Mouse (Mus musculus) hindbrain, embryonic 14.5 days (tissue): ENCODE measurements around the gene Prom1. TPM values are rescaled to one million over a fixed set of nuclear protein-coding genes. Genes with fewer than 3 reads are reported as not detected.

Source experiments
- ATAC-seq: fragments of 200-750 bp; cut with Nextera tagmentation; 2 replicates; pipeline ENCODE4 v1.8.0; 2017; ENCODE audit warnings: moderate number of reproducible peaks, mild to moderate bottlenecking, moderate TSS enrichment, moderate library complexity; ENCODE audit not compliant: low FRiP score
- DNase-seq: peaks from one replicate; pipeline ENCODE4 v3.0.0-alpha.2; 2015; ENCODE audit warnings: low spot score
- H3K27ac ChIP-seq: fragments of 300-500 bp; sonication (generic); 2 replicates; pipeline ENCODE4 v1.5.1; 2014; ENCODE audit warnings: mild to moderate bottlenecking, moderate library complexity
- H3K27me3 ChIP-seq: fragments of 300-500 bp; sonication (generic); 2 replicates; pipeline ENCODE4 v1.6.1; 2014; ENCODE audit warnings: mild to moderate bottlenecking, low read length, mixed read lengths; ENCODE audit not compliant: control insufficient read depth, insufficient read depth
- H3K36me3 ChIP-seq: fragments of 300-500 bp; sonication (generic); replicated peaks from 2 replicates; pipeline ENCODE4 v1.6.1; 2014; ENCODE audit not compliant: control insufficient read depth, insufficient read depth
- H3K4me1 ChIP-seq: fragments of 300-500 bp; sonication (generic); replicated peaks from 2 replicates; pipeline ENCODE4 v1.6.1; 2014; ENCODE audit warnings: antibody characterized with exemption, low read length, mixed read lengths; ENCODE audit not compliant: control insufficient read depth, insufficient read depth
- H3K4me2 ChIP-seq: fragments of 300-500 bp; sonication (generic); replicated peaks from 2 replicates; pipeline ENCODE4 v1.6.1; 2014; ENCODE audit warnings: mild to moderate bottlenecking, moderate library complexity
- H3K4me3 ChIP-seq: fragments of 300-500 bp; sonication (generic); replicated peaks from 2 replicates; pipeline ENCODE4 v1.5.1; 2014; ENCODE audit warnings: mild to moderate bottlenecking, low read length
- H3K9ac ChIP-seq: fragments of 300-500 bp; sonication (generic); 2 replicates; pipeline ENCODE4 v1.6.1; 2014
- H3K9me3 ChIP-seq: fragments of 300-500 bp; sonication (generic); 2 replicates; pipeline ENCODE4 v1.6.1; 2016; ENCODE audit warnings: low read length; ENCODE audit not compliant: control insufficient read depth
- WGBS: fragments of 180-500 bp; shearing (Covaris S2); extraction: QIAGEN DNeasy Blood & Tissue Kit; methylation state at CpG from one replicate; pipeline ENCODE4 v1.1.7; 2014; 5-methylcytosine and 5-hydroxymethylcytosine counted together
- polyA plus RNA-seq: library from polyadenylated mRNA; unstranded; fragments of >200 nt; fragmentation: Nextera tagmentation; extraction: Ambion mirVana; gene quantifications from 2 replicates; pipeline ENCODE4 v1.2.1, GENCODE M21; 2014

The Prom1 gene
- polyA plus RNA-seq, 1 experiment from 2014 or later, result 42.6 TPM

DNA sequence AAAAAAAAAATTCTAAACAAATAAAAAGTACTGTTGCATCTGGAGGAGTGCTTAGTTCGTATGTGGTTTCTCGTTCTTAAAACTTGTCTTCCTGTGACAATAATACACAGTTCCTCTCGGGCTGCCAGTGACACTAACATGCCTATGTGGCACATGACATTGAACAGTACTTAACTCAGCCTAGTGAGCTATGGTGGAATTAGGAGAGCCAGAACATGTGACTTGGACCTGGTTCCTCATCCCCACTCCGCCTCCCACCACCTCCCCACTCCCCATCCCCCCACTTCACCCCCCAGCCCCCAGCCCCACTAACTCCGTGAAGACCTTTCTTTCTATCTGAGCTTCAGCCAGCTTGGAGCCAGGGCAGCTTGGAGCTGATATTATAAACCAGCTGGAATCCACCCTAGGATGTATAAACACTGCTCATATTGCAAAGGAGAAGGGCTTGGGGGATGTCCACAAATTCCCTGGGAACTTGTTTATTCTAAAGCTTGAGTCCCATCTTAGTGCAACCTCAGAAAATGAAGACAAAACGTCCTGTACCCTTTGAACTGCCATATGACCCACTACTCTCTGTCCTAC is 52.3 kb downstream of the Prom1 start:
- Histone ChIP-seq H3K9me3 (no peaks in the 10 kb centered on the region), H3K9ac (no peak overlapping the region), H3K4me3 (no peak overlapping the region), H3K4me1 (no peaks in the 10 kb centered on the region), H3K27me3 (no peaks in the 10 kb centered on the region), H3K27ac (no peak overlapping the region), H3K36me3 (0 out of 2 replicates have a peak, but pooled peaks cover 4% of the 10 kb centered on the region), H3K4me2 (no peak overlapping the region)
- no peak for DNase-seq
- ATAC-seq, result no peak
- WGBS, result 79% methylated on average over 6 of the region's 6 CpGs

- no peak overlapping the region for H3K4me3 ChIP-seq
- H3K27me3 ChIP-seq, result no peaks in the 10 kb centered on the region
- no peak overlapping the region for H3K27ac ChIP-seq
- ATAC-seq, result peak; percentile 48; the same call in 1 of the 2 replicates
- H3K4me1 ChIP-seq, result no peaks in the 10 kb centered on the region
- 52% methylated on average over 5 of the region's 5 CpGs for WGBS
- H3K4me2 ChIP-seq, result no peak overlapping the region
- DNase-seq, result peak; percentile 87
- H3K9ac ChIP-seq, result no peak overlapping the region
- 0 out of 2 replicates have a peak, but pooled peaks cover 4% of the 10 kb centered on the region for H3K36me3 ChIP-seq
- H3K9me3 ChIP-seq, result no peaks in the 10 kb centered on the region
Measured at GRCm38 (mm10) chr5:44048568-44049363, 53.1 kb downstream of the Prom1 start.

GRCm38 (mm10) chr5:44041725-44042124 is 60.1 kb downstream of the Prom1 start:
- Histone ChIP-seq H3K27me3 (no peaks in the 10 kb centered on the region), H3K4me3 (no peak overlapping the region), H3K27ac (no peak overlapping the region), H3K9me3 (no peaks in the 10 kb centered on the region), H3K4me1 (no peaks in the 10 kb centered on the region), H3K4me2 (no peak overlapping the region), H3K36me3 (0 out of 2 replicates have a peak, but pooled peaks cover 4% of the 10 kb centered on the region), H3K9ac (no peak overlapping the region)
- ATAC-seq (no peak), DNase-seq (no peak)
- 74% methylated on average over 1 of the region's 1 CpGs for WGBS

- Histone ChIP-seq H3K4me1 (no peaks in the 10 kb centered on the region), H3K4me2 (no peak overlapping the region), H3K27me3 (no peaks in the 10 kb centered on the region), H3K4me3 (no peak overlapping the region), H3K9ac (no peak overlapping the region), H3K36me3 (0 out of 2 replicates have a peak, but pooled peaks cover 7% of the 10 kb centered on the region), H3K9me3 (no peaks in the 10 kb centered on the region), H3K27ac (no peak overlapping the region)
- WGBS, result 89% methylated on average over 3 of the region's 3 CpGs
- DNase-seq, result no peak
- ATAC-seq, result no peak
Measured at GRCm38 (mm10) chr5:44041056-44041455, 60.8 kb downstream of the Prom1 start.

DNA sequence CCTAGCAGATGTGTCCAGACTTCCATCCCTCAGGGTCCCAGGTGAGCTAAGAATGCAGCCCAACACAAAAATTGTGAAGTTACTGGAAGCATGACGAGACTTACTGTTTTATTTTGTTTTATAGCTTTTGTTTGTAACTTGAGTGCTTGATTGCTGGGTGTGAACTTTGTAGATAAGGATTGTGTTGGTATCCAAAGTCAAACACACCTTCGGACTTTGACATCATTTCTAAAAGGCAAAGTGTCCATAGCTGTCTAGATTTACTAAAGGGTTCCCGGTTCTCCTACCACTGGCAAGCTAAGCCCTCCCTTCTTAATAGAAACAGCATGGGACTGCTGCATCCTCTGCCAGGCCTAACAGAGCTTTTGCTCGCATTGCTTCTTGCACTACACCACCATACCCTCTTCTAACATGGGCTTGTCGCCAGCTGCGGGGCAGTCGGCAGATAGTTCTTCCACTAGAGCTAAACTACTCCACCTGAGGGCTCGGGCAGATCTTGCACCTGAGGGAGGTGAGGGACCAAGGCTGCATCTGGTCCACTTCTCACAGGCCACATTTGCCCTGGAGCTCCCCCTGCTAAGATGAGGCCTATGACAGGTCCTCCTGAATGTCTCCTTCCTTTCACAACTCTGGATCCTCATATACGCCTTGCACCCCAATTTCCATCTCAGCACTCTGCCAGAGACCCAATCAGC is 103.4 kb downstream of the Prom1 start:
- Histone ChIP-seq H3K27ac (no peak overlapping the region), H3K36me3 (peaks cover 11% of the 10 kb centered on the region), H3K9me3 (no peaks in the 10 kb centered on the region), H3K27me3 (no peaks in the 10 kb centered on the region), H3K9ac (no peak overlapping the region), H3K4me3 (no peak overlapping the region), H3K4me2 (no peak overlapping the region), H3K4me1 (no peaks in the 10 kb centered on the region)
- DNase-seq (no peak), ATAC-seq (no peak)
- 93% methylated on average over 9 of the region's 9 CpGs for WGBS

DNA sequence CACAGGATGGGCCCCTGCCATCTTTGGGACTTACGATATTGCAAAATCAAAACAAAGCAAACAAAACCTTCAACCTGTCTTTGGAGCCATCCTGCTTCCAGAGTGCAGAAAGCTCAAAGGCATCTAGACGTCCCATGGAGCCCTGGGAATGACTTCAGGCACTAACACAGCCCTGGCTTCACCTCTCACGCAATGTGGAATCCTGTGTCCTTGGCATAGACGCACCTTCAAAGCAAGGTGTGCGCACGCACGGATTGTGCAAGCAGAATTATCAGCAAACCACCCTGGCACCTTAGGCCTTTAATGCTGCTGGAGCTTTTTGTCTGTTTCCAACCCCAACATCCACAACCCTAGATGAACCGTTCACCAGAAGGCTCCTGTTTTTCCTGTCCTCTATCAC is 104.2 kb downstream of the Prom1 start:
- no peak overlapping the region for H3K4me3 ChIP-seq
- no peaks in the 10 kb centered on the region for H3K27me3 ChIP-seq
- no peaks in the 10 kb centered on the region for H3K4me1 ChIP-seq
- 97% methylated on average over 8 of the region's 8 CpGs for WGBS
- no peak overlapping the region for H3K4me2 ChIP-seq
- ATAC-seq (no peak), DNase-seq (no peak)
- H3K9me3 ChIP-seq, result no peaks in the 10 kb centered on the region
- no peak overlapping the region for H3K9ac ChIP-seq
- H3K36me3 ChIP-seq, result peaks cover 8% of the 10 kb centered on the region
- no peak overlapping the region for H3K27ac ChIP-seq

GRCm38 (mm10) chr5:43996162-43996561 is 105.7 kb downstream of the Prom1 start:
- Histone ChIP-seq H3K4me3 (no peak overlapping the region), H3K9me3 (no peaks in the 10 kb centered on the region), H3K9ac (no peak overlapping the region), H3K27ac (no peak overlapping the region), H3K36me3 (peaks cover 1% of the 10 kb centered on the region), H3K4me1 (no peaks in the 10 kb centered on the region), H3K4me2 (no peak overlapping the region), H3K27me3 (no peaks in the 10 kb centered on the region)
- DNase-seq, result no peak
- ATAC-seq, result no peak
- 91% methylated on average over 4 of the region's 4 CpGs for WGBS

- WGBS, result 93% methylated on average over 2 of the region's 2 CpGs
- Histone ChIP-seq H3K9ac (no peak overlapping the region), H3K4me3 (no peak overlapping the region), H3K9me3 (no peaks in the 10 kb centered on the region), H3K4me1 (no peaks in the 10 kb centered on the region), H3K4me2 (no peak overlapping the region), H3K27me3 (no peaks in the 10 kb centered on the region), H3K27ac (no peak overlapping the region), H3K36me3 (no peaks in the 10 kb centered on the region; the same call in 1 of the 2 replicates)
- DNase-seq, result no peak
- no peak for ATAC-seq
Measured at GRCm38 (mm10) chr5:43994981-43995380, 106.9 kb downstream of the Prom1 start.

DNA sequence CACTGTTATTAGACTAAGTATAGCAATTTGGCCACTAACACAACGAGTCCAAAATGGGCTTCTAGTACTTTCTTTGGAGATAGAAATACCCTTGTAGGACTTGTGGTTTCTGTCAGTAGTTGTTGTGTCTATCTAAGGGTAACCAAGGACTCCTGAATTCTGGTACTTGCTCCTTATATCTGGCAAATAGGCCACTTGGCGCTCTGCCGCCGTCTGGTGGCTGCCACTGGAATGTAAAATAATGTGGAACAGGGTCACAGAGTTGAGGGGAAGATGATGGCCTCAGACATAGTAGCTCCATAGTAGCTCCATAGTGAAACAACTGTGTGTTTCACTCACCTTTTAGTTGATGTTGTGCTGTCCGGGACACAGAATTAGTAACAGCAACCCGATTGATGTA is 111.5 kb downstream of the Prom1 start:
- Histone ChIP-seq H3K36me3 (no peaks in the 10 kb centered on the region), H3K27me3 (no peaks in the 10 kb centered on the region), H3K9me3 (no peaks in the 10 kb centered on the region), H3K27ac (no peak overlapping the region), H3K4me3 (no peak overlapping the region), H3K9ac (no peak overlapping the region), H3K4me1 (no peaks in the 10 kb centered on the region), H3K4me2 (no peak overlapping the region)
- DNase-seq (peak; percentile 32), ATAC-seq (no peak)
- WGBS, result 59% methylated on average over 6 of the region's 6 CpGs
